Comparison of ENCODE assay signal across 29 mouse cellular contexts in genomic region chr5:42228631-42229030, GRCm38 (mm10).
A peak's percentile ranks its signal among the peaks of the same experiment; 100 is the strongest.
DNase-seq lines count a peak whose midpoint lies in the region; ATAC-seq and TF ChIP-seq lines count a peak whose summit lies in the region.
"Had no signal": no experiment of that assay in that cellular context is flagged by ENCODE, and none has a peak within 500 bp of the region (broad histone marks: within the 10 kb centered on the region; RNA-seq: fewer than 3 reads in every experiment).

No protein-coding gene starts in this region.

- no peak for DNase-seq in frontal cortex, postnatal 10 days (ENCODE audit: low spot score in 2 of 2)
- DNase-seq in left cerebral cortex, adult 2 months (ENCODE audit: extremely low spot score in 1 of 2, low spot score in 2 of 2): no peak
- DNase-seq in left cerebral cortex, adult 11 months (ENCODE audit: low spot score): no peak
- peak; percentile 82 for DNase-seq in brain, adult 2 months (ENCODE audit: low read depth, low spot score)
- peak; percentile 18 to 22 for DNase-seq in left cerebral cortex, postnatal 36 days (ENCODE audit: low spot score in 2 of 2)
- no peak for DNase-seq in kidney, postnatal 4 days
- DNase-seq in embryo, embryonic 10 days (ENCODE audit: low spot score): no peak
- DNase-seq: adrenal gland, postnatal 25 days; cerebellum, adult 8-10 months; forebrain, postnatal 0 days; gastrocnemius, adult 2 months; gastrocnemius, postnatal 36 days; heart, adult 18-20 months; heart, postnatal 36 days; kidney, adult 11 months; kidney, postnatal 14 days; liver, embryonic 13.5 days; lung, adult 18-20 months; lung, postnatal 4 days; spleen, adult 18-20 months; thymus, postnatal 25 days had no signal

- peak; percentile 98 for ATAC-seq in frontal cortex, adult (ENCODE audit: low TSS enrichment)
- ATAC-seq: forebrain, postnatal 0 days; inflammation-experienced regulatory T-cells, adult 6 months; lung, postnatal 0 days; midbrain, embryonic 13.5 days had no signal

- peak overlapping the region; percentile 48 for H3K27ac ChIP-seq in left cerebral cortex, adult 2 months
- H3K27ac ChIP-seq: forebrain, embryonic 12.5 days; gastrocnemius, adult 2 months; limb, embryonic 10.5 days; limb, embryonic 15.5 days; liver, embryonic 13.5 days; midbrain, embryonic 13.5 days had no signal

- no peak overlapping the region for H3K4me3 ChIP-seq in left cerebral cortex, adult 2 months
- H3K4me3 ChIP-seq: forebrain, embryonic 12.5 days; gastrocnemius, adult 2 months; limb, embryonic 10.5 days; limb, embryonic 15.5 days; liver, embryonic 13.5 days; megakaryocyte, embryonic 14.5 days; midbrain, embryonic 13.5 days had no signal

- TF ChIP-seq CTCF in left cerebral cortex, adult 2 months (IDR thresholded peaks at IDR 0.05): no peak

- intact Hi-C loops in left cerebral cortex, adult 2 months (cut with DNase I): no loop called here
- intact Hi-C loops in left cerebral cortex, postnatal 36 days (cut with DNase I): no loop called here

Comparison
In these comparisons a context has a peak if more than half of its experiments do, and no peak if none do; other contexts are left out.
1. DNase-seq: peak in brain, adult 2 months (single experiment) and left cerebral cortex, postnatal 36 days (2 of 2); none in frontal cortex, postnatal 10 days (0 of 2), left cerebral cortex, adult 2 months (0 of 2), left cerebral cortex, adult 11 months (single experiment), kidney, postnatal 4 days (0 of 2) and embryo, embryonic 10 days (single experiment).